Mouse (Mus musculus) hindbrain, embryonic 12.5 days (tissue): ENCODE measurements at regions not wholly inside any gene's neighbourhood (a gene's known extent, or its start where the extent isn't known, plus 50 kb on each side); places are given as distances from the start of the nearest gene placed in this dataset.

Experiments used
- ATAC-seq: fragments of 200-750 bp; cut with Nextera tagmentation; 2 replicates; pipeline ENCODE4 v1.8.0; 2017; ENCODE audit warnings: moderate TSS enrichment; ENCODE audit not compliant: low FRiP score
- H3K27ac ChIP-seq: fragments of 300-500 bp; sonication (generic); 2 replicates; pipeline ENCODE4 v1.5.1; 2016; ENCODE audit warnings: mild to moderate bottlenecking
- H3K27me3 ChIP-seq: fragments of 300-500 bp; sonication (generic); 2 replicates; pipeline ENCODE4 v1.6.1; 2016; ENCODE audit warnings: mild to moderate bottlenecking
- H3K36me3 ChIP-seq: fragments of 300-500 bp; sonication (generic); 2 replicates; pipeline ENCODE4 v1.6.1; 2016; ENCODE audit warnings: mild to moderate bottlenecking
- H3K4me1 ChIP-seq: fragments of 300-500 bp; sonication (generic); 2 replicates; pipeline ENCODE4 v1.6.1; 2016
- H3K4me2 ChIP-seq: fragments of 300-500 bp; sonication (generic); replicated peaks from 2 replicates; pipeline ENCODE4 v1.6.1; 2016; ENCODE audit warnings: mild to moderate bottlenecking
- H3K4me3 ChIP-seq: fragments of 300-500 bp; sonication (generic); 2 replicates; pipeline ENCODE4 v1.5.1; 2016; ENCODE audit warnings: mild to moderate bottlenecking
- H3K9ac ChIP-seq: fragments of 300-500 bp; sonication (generic); 2 replicates; pipeline ENCODE4 v1.6.1; 2016; ENCODE audit warnings: mild to moderate bottlenecking, moderate library complexity
- H3K9me3 ChIP-seq: fragments of 300-500 bp; sonication (generic); replicated peaks from 2 replicates; pipeline ENCODE4 v1.6.1; 2016; ENCODE audit warnings: mild to moderate bottlenecking
- WGBS: fragments of 180-500 bp; shearing (Covaris S2); methylation state at CpG from one replicate; pipeline ENCODE4 v1.1.7; 2016; 5-methylcytosine and 5-hydroxymethylcytosine counted together

DNA sequence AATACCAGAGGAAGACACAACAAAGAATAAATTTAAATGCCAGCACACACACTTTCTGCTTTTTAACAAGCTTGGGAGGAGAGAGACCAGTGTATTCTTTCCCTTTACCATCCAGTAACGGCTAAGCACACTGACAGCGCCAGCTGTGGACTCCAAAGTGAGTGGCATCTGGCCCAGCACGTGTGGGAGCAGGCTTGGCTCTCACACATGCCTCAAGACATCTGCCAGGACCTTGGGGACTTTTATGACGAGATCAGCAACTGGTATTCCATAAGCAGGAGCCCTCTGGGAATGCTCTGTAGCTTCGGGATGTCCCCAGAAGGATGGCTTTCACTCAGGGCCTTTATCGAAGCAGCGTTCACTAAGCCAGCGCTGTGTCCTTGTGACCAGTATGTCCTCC is 92.0 kb upstream of the Gm10234 start:
- no peaks in the 10 kb centered on the region for H3K27me3 ChIP-seq
- peaks cover 3% of the 10 kb centered on the region; the same call in 1 of the 2 replicates for H3K4me1 ChIP-seq
- no peak for ATAC-seq
- H3K9me3 ChIP-seq = no peaks in the 10 kb centered on the region
- no peak overlapping the region for H3K27ac ChIP-seq
- H3K4me2 ChIP-seq = no peak overlapping the region
- WGBS = 75% methylated on average over 8 of the region's 8 CpGs
- H3K36me3 ChIP-seq = no peaks in the 10 kb centered on the region
- H3K9ac ChIP-seq = no peak overlapping the region
- no peak overlapping the region for H3K4me3 ChIP-seq

GRCm38 (mm10) chr6:95234712-95235111 is 87.2 kb upstream of the Gm10234 start:
- 75% methylated on average over 13 of the region's 13 CpGs for WGBS
- no peaks in the 10 kb centered on the region for H3K27me3 ChIP-seq
- no peak overlapping the region for H3K27ac ChIP-seq
- ATAC-seq = no peak
- peaks cover 3% of the 10 kb centered on the region; the same call in 1 of the 2 replicates for H3K4me1 ChIP-seq
- H3K4me3 ChIP-seq = no peak overlapping the region
- H3K36me3 ChIP-seq = no peaks in the 10 kb centered on the region
- H3K9ac ChIP-seq = no peak overlapping the region
- no peaks in the 10 kb centered on the region for H3K9me3 ChIP-seq
- H3K4me2 ChIP-seq = no peak overlapping the region

GRCm38 (mm10) chr6:95243657-95244056 is 78.3 kb upstream of the Gm10234 start:
- Histone ChIP-seq H3K4me1 (no peaks in the 10 kb centered on the region), H3K9ac (no peak overlapping the region), H3K4me2 (no peak overlapping the region), H3K27me3 (no peaks in the 10 kb centered on the region), H3K27ac (no peak overlapping the region), H3K36me3 (no peaks in the 10 kb centered on the region), H3K4me3 (no peak overlapping the region), H3K9me3 (no peaks in the 10 kb centered on the region)
- ATAC-seq = no peak
- 83% methylated on average over 5 of the region's 5 CpGs for WGBS

- Histone ChIP-seq H3K36me3 (no peaks in the 10 kb centered on the region), H3K9ac (no peak overlapping the region), H3K27ac (no peak overlapping the region), H3K4me1 (no peaks in the 10 kb centered on the region), H3K4me3 (no peak overlapping the region), H3K27me3 (no peaks in the 10 kb centered on the region), H3K9me3 (0 out of 2 replicates have a peak, but pooled peaks cover 4% of the 10 kb centered on the region), H3K4me2 (no peak overlapping the region)
- WGBS = 88% methylated on average over 7 of the region's 7 CpGs
- ATAC-seq = no peak
Measured at GRCm38 (mm10) chr6:95244911-95245310, 77.0 kb upstream of the Gm10234 start.

DNA sequence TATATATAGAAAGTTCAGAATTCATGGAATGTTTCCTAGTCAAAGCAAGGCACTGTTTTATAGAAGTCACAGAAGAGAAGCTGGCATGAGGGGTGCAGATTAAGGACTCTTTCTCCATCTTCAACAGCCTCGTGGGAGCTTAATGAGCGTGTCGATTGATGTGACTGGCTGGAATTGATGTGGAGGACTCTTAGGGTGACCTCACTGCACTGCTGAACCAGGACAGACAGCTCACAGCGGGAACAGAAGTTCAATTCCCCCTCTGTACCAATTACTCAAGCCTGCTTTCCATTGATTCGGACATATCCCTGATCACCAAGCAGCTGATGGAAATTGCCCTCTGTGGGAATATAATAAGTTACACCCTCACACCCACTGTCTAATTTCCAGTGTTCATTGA is 65.6 kb upstream of the Gm10234 start:
- peaks cover 3% of the 10 kb centered on the region; the same call in 1 of the 2 replicates for H3K27me3 ChIP-seq
- peak; percentile 60 for ATAC-seq
- peaks cover 3% of the 10 kb centered on the region; the same call in 1 of the 2 replicates for H3K4me1 ChIP-seq
- no peak overlapping the region for H3K4me2 ChIP-seq
- no peak overlapping the region for H3K9ac ChIP-seq
- H3K9me3 ChIP-seq = 0 out of 2 replicates have a peak, but pooled peaks cover 4% of the 10 kb centered on the region
- no peak overlapping the region for H3K27ac ChIP-seq
- no peaks in the 10 kb centered on the region for H3K36me3 ChIP-seq
- H3K4me3 ChIP-seq = no peak overlapping the region
- WGBS = 19% methylated on average over 5 of the region's 5 CpGs

DNA sequence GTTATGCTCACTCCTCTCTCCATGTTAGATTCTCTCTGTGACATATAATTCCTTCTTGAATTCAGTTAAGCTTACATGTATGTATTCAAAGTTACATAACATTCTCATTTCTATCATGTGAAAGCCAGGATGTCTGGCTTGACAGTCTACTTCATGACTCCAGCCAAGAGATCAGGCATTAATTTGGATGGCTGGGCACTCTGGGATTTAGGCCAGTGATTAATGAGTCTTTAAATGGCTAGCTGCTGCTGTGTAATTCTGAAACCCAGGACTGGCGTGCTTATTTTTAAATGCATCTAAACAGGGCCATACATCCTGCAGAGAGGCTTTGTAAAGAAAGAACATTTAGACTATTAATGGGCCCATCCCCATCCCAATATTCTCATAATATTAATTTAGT is 60.9 kb upstream of the Gm10234 start:
- WGBS = 41% methylated on average over 1 of the region's 1 CpGs
- Histone ChIP-seq H3K27me3 (no peaks in the 10 kb centered on the region), H3K4me3 (no peak overlapping the region), H3K4me2 (no peak overlapping the region), H3K36me3 (no peaks in the 10 kb centered on the region), H3K9me3 (no peaks in the 10 kb centered on the region), H3K27ac (no peak overlapping the region), H3K9ac (no peak overlapping the region), H3K4me1 (peaks cover 3% of the 10 kb centered on the region; the same call in 1 of the 2 replicates)
- no peak for ATAC-seq

DNA sequence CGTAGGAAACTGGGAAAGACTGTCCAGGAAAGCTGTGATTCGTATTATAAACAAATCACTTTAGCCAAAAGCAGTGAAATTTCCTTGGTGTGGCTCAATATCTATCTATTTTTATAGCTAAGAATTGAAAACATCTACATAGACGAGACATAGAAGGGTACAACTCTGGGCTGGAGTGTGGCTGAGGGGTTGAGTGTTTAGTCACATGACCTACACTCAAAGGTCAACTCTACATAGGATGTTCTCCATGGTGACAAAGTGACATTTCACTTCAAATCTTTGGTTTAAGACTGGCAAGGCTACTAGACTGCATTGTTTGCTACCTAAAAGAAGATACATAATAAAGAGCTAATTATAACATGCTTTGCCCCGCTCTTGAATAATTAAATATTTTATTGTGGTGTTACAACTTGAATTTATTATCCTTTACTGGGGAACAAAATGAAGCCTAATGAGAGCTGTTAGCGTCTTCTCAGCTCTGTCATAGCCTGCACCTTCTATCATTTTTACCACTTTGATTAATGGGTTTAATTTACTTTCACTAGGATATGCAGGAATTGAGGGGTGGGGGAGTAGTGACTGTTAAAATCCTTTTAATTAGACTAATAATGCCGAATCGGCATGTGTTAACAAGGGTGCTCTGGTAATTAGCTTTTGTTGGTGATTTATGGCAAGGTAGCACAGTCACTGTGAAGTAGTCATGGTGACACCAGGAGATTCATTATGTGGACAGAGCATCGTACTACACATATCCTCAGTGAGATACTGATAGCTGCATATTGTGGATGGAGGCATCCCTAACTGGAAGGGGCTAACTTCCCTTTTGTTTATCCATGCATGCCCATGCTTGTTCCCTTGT is 57.7 kb upstream of the Gm10234 start:
- Histone ChIP-seq H3K4me3 (no peak overlapping the region), H3K4me1 (no peaks in the 10 kb centered on the region), H3K27ac (no peak overlapping the region), H3K4me2 (no peak overlapping the region), H3K9me3 (no peaks in the 10 kb centered on the region), H3K9ac (no peak overlapping the region), H3K36me3 (no peaks in the 10 kb centered on the region), H3K27me3 (no peaks in the 10 kb centered on the region)
- peak; percentile 40; the same call in 1 of the 2 replicates for ATAC-seq
- WGBS = 75% methylated on average over 8 of the region's 8 CpGs

- H3K27ac ChIP-seq = no peak overlapping the region
- H3K4me1 ChIP-seq = no peaks in the 10 kb centered on the region
- no peaks in the 10 kb centered on the region for H3K27me3 ChIP-seq
- no peak for ATAC-seq
- no peaks in the 10 kb centered on the region for H3K36me3 ChIP-seq
- no peak overlapping the region for H3K4me2 ChIP-seq
- 92% methylated on average over 8 of the region's 8 CpGs for WGBS
- no peaks in the 10 kb centered on the region for H3K9me3 ChIP-seq
- H3K9ac ChIP-seq = no peak overlapping the region
- no peak overlapping the region for H3K4me3 ChIP-seq
Measured at GRCm38 (mm10) chr6:95269524-95269923, 52.4 kb upstream of the Gm10234 start.
